Mouse (Mus musculus) CD4-positive helper T cell, adult 2 months (primary cell): ENCODE results near the gene Gsdme.
A peak's percentile ranks its signal among the peaks of the same experiment; 100 is the strongest.

Experiments
- DNase-seq: peaks from one replicate; pipeline ENCODE4 v3.0.0-alpha.2; 2012; ENCODE audit warnings: low read depth, missing footprints, low spot score

The Gsdme gene

DNA sequence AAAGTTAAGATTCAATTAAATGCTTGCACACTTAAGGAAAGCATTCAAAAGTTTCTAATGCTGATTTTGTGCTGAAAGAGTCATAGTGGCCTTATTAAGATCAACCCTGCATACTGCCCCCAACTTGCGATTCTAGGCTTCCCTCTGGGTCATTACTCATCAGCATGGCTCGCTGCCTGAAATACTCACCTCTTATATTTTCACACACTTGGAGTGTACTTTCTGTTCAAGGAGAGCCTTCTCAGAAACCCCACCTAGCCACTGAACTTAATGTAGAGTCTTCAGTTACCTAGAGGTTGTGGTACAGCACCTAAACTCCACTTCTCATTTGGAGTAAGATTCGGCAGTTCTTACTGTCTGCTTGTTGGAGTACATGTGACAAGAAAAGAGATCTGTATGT, 72.1 kb downstream of the Gsdme start:
- no peak for DNase-seq

DNA sequence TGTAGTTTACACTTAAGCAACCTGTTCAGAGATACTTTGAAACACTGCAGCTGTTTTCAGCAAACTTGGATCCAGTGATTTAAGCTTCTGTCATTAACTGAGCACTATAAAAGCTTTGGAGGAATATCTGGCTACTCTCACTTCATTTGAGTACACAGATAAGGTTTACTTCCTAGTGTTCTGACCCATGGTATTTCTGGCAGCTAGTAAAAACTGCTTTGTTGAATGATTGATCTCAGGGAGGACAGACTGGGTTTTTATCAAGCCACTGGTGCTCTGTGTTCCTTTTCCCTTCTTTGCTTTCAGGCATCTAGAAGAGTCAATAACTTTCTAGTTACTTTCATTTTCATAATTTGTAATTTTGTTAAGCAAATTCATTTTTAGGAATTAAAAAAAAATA, 74.3 kb downstream of the Gsdme start:
- DNase-seq = no peak

DNA sequence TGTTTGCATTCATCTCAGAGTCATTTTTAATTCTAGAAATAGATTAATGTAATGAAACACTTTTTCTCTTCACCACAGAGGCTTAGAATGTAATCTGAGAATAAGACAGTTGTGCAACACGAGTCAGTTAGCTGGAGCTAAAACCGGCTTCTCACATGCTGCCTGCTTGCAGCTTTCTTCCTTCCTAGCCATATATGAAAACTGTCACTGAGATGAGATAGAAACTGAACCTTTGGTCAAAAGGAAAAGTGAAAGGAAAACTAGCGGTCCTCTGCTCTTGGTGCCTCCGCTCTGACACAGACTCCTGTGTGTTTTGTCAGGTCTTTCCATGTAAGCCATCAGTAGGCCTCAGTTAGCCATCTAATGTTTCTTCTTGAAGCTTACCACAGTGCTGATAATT, 75.7 kb downstream of the Gsdme start:
- DNase-seq = peak; percentile 53

DNA sequence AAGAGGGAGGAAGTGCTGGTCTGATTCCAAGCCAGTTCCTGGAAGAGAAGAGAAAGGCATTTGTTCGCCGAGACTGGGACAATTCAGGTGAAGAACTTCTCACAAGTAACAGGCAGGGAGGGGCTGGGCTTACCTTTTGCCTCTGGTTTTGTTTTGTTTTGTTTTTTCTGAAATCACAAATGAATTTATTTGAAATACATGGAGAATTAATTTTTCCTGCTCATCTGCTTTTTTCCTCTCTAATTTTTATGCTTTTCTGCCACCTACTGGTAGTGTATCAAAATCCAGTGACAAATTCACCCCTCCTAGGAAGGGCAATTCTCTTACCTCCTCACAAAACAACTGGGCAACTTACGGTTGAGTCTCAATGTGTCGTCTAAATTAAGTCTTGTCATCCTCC, 83.5 kb downstream of the Gsdme start:
- DNase-seq = peak; percentile 19

DNA sequence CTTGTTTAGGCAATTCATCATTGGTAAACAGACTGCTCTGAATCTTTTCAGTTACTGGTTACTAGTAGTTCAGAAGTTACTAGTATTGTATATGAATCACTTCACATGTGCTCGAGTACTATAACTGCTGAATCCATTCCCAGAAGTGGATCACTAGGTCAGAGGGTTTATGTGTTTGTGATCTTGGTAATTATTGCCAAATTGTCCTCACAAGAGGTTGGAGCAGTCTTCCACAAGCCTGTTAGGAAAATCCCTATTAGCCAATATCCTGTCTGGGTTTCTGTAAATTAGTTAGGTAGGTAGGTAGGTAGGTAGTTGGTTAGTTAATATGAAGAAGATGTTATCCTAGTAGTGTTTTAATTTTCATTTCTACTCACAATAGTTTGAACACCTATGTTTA, 87.9 kb downstream of the Gsdme start:
- DNase-seq = no peak

DNA sequence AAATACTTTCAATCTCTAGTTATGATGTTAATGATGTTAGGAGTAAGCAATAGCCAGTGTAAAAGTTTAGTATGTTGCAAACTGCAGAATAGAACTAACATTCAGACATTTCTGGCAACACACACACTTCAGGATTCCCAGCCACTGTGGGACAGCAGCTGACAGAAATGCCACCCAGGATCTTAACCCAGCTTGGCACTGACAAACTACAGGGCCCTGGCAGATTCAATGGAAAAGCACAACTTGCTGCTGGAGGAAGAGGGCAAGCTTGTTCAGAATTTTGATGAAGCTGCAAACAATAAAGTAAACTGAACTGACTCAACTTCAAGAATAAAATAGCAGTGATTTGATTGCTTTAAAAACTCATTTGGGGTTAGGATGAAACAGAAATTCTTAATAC, 93.9 kb downstream of the Gsdme start:
- DNase-seq = no peak

DNA sequence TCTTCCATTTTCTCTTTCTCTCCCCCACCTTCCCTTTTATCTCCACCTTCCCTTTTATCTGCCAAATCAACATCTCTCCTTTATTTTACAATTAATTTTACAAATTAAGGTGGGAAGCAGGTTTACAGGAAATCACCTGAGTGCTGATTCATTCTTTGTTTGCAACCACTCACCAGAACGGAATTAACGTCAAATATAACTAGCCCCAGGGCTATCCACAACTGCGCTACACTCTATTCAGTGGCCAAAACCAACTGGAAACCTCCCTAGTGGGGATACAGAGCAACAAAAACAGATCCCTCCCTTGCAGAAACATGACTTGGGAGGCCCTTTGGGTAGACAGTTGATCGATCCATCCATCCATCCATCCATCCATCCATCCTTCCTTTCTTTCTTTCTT, 94.8 kb downstream of the Gsdme start:
- no peak for DNase-seq

DNA sequence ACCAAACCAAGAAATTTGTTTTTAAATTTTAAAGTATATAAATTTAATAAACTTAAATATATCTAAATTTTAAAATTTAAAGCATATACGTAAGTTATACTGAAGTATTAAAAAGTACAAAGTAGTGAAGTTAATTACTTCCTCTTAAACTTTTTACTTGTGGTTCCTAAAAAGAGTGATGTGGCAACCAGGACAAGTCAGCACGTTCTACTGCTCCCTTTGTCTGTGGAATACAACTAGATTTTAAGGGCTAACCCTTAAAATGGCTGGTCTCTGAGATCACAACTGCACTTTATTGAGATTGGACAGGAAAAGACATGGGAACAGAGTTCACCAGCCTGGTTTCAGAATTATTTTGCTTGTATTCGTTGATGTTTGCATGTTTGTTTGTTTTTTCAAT, 100.6 kb downstream of the Gsdme start:
- no peak for DNase-seq

DNA sequence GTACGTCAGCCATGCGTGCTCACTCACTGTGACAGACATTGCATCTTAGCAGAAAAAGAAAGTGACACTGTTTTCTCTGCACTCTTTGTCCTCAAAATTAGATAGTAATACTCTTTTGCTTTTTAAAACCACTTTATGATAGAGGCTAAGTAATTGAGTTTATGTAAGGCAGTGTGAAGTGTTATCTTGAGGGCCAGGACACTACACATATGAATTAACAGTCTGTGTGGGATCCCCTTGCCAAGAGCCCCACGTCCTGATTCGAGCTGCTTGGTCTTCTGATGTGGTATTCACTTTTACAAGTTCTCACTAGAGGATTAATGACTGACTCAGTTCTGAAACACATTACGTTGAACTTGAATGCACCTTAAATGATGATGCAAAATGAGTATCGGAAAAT, 103.8 kb downstream of the Gsdme start:
- DNase-seq = peak; percentile 24

DNA sequence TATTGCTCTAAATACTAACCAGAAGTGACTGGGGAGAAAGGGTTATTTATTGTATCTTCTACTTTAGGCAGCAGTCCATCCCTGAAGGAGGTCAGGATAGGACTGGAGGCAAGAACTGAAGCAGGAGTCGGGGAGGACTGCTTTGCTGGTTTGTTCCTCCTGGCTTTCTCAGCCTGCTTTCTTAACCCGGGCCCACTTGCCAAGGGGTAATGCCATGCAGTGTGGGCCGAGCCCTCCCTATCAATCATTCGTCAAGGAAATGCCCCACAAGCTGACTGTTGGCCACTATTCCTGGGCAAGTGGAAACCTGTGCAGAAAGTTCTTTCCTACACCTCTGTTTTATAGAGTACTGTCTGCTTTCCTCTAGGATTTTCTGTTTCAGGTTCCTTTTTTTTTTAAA, 114.3 kb downstream of the Gsdme start:
- DNase-seq = no peak

DNA sequence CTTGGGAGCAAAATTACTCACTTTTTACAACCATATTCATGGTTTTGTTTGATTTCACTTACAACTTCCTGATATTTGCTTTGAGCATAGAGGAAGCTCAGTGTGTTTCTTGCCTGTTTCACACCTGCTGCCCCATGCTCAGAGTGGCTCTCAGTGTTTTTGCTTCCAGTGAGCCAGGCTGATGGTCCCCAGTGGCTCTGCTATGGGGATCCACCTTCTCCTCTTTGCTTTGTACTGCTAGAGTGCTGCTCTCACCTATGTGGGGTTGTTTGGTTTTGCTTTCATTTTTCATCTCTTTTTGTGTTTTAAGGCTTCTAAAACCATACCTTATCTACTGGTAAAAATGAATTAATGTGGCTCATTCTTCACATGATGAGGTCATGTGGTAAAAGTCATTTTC, 117.5 kb downstream of the Gsdme start:
- DNase-seq = peak; percentile 47

DNA sequence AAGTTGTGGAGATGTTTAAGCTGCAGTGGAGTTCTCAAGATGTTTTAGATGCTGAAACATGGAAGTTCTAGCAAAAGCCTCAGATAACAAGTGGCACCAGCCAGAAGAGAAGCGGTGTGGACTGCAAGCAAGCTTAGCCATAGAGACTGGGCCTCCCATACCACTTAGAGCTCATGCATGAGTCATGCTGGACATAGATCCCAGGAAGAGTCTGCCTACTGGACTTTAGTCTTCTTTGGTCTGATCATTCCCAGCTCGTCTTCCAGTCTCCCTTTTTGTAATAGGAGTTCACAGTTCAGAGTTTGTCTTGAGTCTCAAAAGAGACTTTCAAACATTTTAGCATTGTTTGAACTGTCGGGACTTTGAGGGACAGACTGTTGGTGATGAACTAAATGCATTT, 124.1 kb downstream of the Gsdme start:
- no peak for DNase-seq
